Mouse (Mus musculus): ENCODE results near the gene Cfap100. TPM values are rescaled to one million over a fixed set of nuclear protein-coding genes. Genes with fewer than 3 reads are reported as not detected.
A peak's percentile ranks its signal among the peaks of the same experiment; 100 is the strongest.

Cfap100 gene
- polyA plus RNA-seq, 1 experiment from 2014 or later: 0.57 TPM

- H3K4me3 ChIP-seq (ENCODE audit: low read depth, low read length): no peak overlapping the region
- no peak for ATAC-seq (ENCODE audit: insufficient read depth)
Observed at GRCm38 (mm10) chr6:90446883-90447282, 18.3 kb upstream of the Cfap100 start.

GRCm38 (mm10) chr6:90437041-90437440 lies 8.4 kb upstream of the Cfap100 start:
- ATAC-seq (ENCODE audit: insufficient read depth) (no peak), DNase-seq (no peak)
- no peak overlapping the region for H3K4me2 ChIP-seq
- H3K9me3 ChIP-seq (ENCODE audit: low read depth, low read length): no peaks in the 10 kb centered on the region
- TF ChIP-seq CTCF (IDR thresholded peaks at IDR 0.05; ENCODE audit: low read depth): no peak
- H3K36me3 ChIP-seq (ENCODE audit: insufficient read depth): no peaks in the 10 kb centered on the region
- no peak overlapping the region for H3K4me3 ChIP-seq (ENCODE audit: low read depth, low read length)
- H3K9ac ChIP-seq: no peak overlapping the region
- no peak overlapping the region for H3K27ac ChIP-seq (ENCODE audit: low read depth)
- H3K4me1 ChIP-seq (ENCODE audit: insufficient read depth): no peaks in the 10 kb centered on the region
- no peaks in the 10 kb centered on the region for H3K27me3 ChIP-seq (ENCODE audit: insufficient read depth, low read length)
- 82% methylated on average over 3 of the region's 3 CpGs for WGBS

More at GRCm38 (mm10) chr6:90446883-90447282, 18.3 kb upstream of the Cfap100 start:
- Histone ChIP-seq H3K4me2 (no peak overlapping the region), H3K27me3 (ENCODE audit: insufficient read depth, low read length) (no peaks in the 10 kb centered on the region), H3K4me1 (ENCODE audit: insufficient read depth) (no peaks in the 10 kb centered on the region), H3K27ac (ENCODE audit: low read depth) (no peak overlapping the region), H3K36me3 (ENCODE audit: insufficient read depth) (no peaks in the 10 kb centered on the region), H3K9me3 (ENCODE audit: low read depth, low read length) (no peaks in the 10 kb centered on the region), H3K9ac (no peak overlapping the region)
- DNase-seq: no peak
- TF ChIP-seq CTCF (IDR thresholded peaks at IDR 0.05; ENCODE audit: low read depth): no peak
- 52% methylated on average over 4 of the region's 4 CpGs for WGBS

- Histone ChIP-seq H3K4me2 (no peak overlapping the region), H3K27ac (ENCODE audit: low read depth) (no peak overlapping the region), H3K4me1 (ENCODE audit: insufficient read depth) (no peaks in the 10 kb centered on the region), H3K4me3 (ENCODE audit: low read depth, low read length) (no peak overlapping the region), H3K9ac (no peak overlapping the region), H3K36me3 (ENCODE audit: insufficient read depth) (no peaks in the 10 kb centered on the region), H3K27me3 (ENCODE audit: insufficient read depth, low read length) (no peaks in the 10 kb centered on the region), H3K9me3 (ENCODE audit: low read depth, low read length) (no peaks in the 10 kb centered on the region)
- 74% methylated on average over 10 of the region's 10 CpGs for WGBS
- ATAC-seq (ENCODE audit: insufficient read depth): no peak
- no peak for TF ChIP-seq CTCF (IDR thresholded peaks at IDR 0.05; ENCODE audit: low read depth)
- DNase-seq: peak; percentile 29
Observed at GRCm38 (mm10) chr6:90436192-90436907, 7.8 kb upstream of the Cfap100 start.

GRCm38 (mm10) chr6:90435195-90435618 lies 6.6 kb upstream of the Cfap100 start:
- ATAC-seq (ENCODE audit: insufficient read depth) (peak; percentile 72; the same call in 1 of the 2 replicates), DNase-seq (peak; percentile 90)
- H3K4me3 ChIP-seq (ENCODE audit: low read depth, low read length): no peak overlapping the region
- H3K4me2 ChIP-seq: no peak overlapping the region
- 14% methylated on average over 11 of the region's 11 CpGs for WGBS
- no peaks in the 10 kb centered on the region for H3K27me3 ChIP-seq (ENCODE audit: insufficient read depth, low read length)
- H3K4me1 ChIP-seq (ENCODE audit: insufficient read depth): no peaks in the 10 kb centered on the region
- TF ChIP-seq CTCF (IDR thresholded peaks at IDR 0.05; ENCODE audit: low read depth): peak; percentile 82
- H3K27ac ChIP-seq (ENCODE audit: low read depth): no peak overlapping the region
- no peaks in the 10 kb centered on the region for H3K36me3 ChIP-seq (ENCODE audit: insufficient read depth)
- no peaks in the 10 kb centered on the region for H3K9me3 ChIP-seq (ENCODE audit: low read depth, low read length)
- no peak overlapping the region for H3K9ac ChIP-seq

- Histone ChIP-seq H3K27ac (ENCODE audit: low read depth) (no peak overlapping the region), H3K4me2 (no peak overlapping the region), H3K4me3 (ENCODE audit: low read depth, low read length) (no peak overlapping the region), H3K27me3 (ENCODE audit: insufficient read depth, low read length) (no peaks in the 10 kb centered on the region), H3K9ac (no peak overlapping the region), H3K36me3 (ENCODE audit: insufficient read depth) (no peaks in the 10 kb centered on the region), H3K4me1 (ENCODE audit: insufficient read depth) (no peaks in the 10 kb centered on the region), H3K9me3 (ENCODE audit: low read depth, low read length) (no peaks in the 10 kb centered on the region)
- ATAC-seq (ENCODE audit: insufficient read depth): peak; percentile 71
- no peak for DNase-seq
- 63% methylated on average over 3 of the region's 3 CpGs for WGBS
- no peak for TF ChIP-seq CTCF (IDR thresholded peaks at IDR 0.05; ENCODE audit: low read depth)
Observed at GRCm38 (mm10) chr6:90434687-90435086, 6.1 kb upstream of the Cfap100 start.

GRCm38 (mm10) chr6:90431487-90431886 lies 2.9 kb upstream of the Cfap100 start:
- no peak overlapping the region for H3K4me2 ChIP-seq
- H3K9me3 ChIP-seq (ENCODE audit: low read depth, low read length): no peaks in the 10 kb centered on the region
- ATAC-seq (ENCODE audit: insufficient read depth): no peak
- no peak overlapping the region for H3K4me3 ChIP-seq (ENCODE audit: low read depth, low read length)
- 59% methylated on average over 2 of the region's 2 CpGs for WGBS
- H3K27me3 ChIP-seq (ENCODE audit: insufficient read depth, low read length): 0 out of 2 replicates have a peak, but pooled peaks cover 4% of the 10 kb centered on the region
- no peak overlapping the region for H3K27ac ChIP-seq (ENCODE audit: low read depth)
- H3K36me3 ChIP-seq (ENCODE audit: insufficient read depth): no peaks in the 10 kb centered on the region
- H3K4me1 ChIP-seq (ENCODE audit: insufficient read depth): no peaks in the 10 kb centered on the region
- TF ChIP-seq CTCF (IDR thresholded peaks at IDR 0.05; ENCODE audit: low read depth): no peak
- no peak for DNase-seq
- H3K9ac ChIP-seq: no peak overlapping the region

GRCm38 (mm10) chr6:90429911-90430310 lies 1.3 kb upstream of the Cfap100 start:
- H3K4me1 ChIP-seq (ENCODE audit: insufficient read depth): no peaks in the 10 kb centered on the region
- no peak for ATAC-seq (ENCODE audit: insufficient read depth)
- H3K27me3 ChIP-seq (ENCODE audit: insufficient read depth, low read length): 0 out of 2 replicates have a peak, but pooled peaks cover 4% of the 10 kb centered on the region
- WGBS: 67% methylated on average over 14 of the region's 14 CpGs
- H3K27ac ChIP-seq (ENCODE audit: low read depth): no peak overlapping the region
- no peaks in the 10 kb centered on the region for H3K36me3 ChIP-seq (ENCODE audit: insufficient read depth)
- H3K9me3 ChIP-seq (ENCODE audit: low read depth, low read length): no peaks in the 10 kb centered on the region
- H3K9ac ChIP-seq: no peak overlapping the region
- no peak for TF ChIP-seq CTCF (IDR thresholded peaks at IDR 0.05; ENCODE audit: low read depth)
- no peak overlapping the region for H3K4me3 ChIP-seq (ENCODE audit: low read depth, low read length)
- no peak overlapping the region for H3K4me2 ChIP-seq
- DNase-seq: no peak

Measured in lung, embryonic 14.5 days (tissue).